9 mouse cellular contexts compared by ENCODE assay signal in genomic region chr2:93784721-93785431, GRCm38 (mm10). TPM values are rescaled to one million over a fixed set of nuclear protein-coding genes. Genes with fewer than 3 reads are reported as not detected.
A peak's percentile ranks its signal among the peaks of the same experiment; 100 is the strongest.
DNase-seq lines count a peak whose midpoint lies in the region; ATAC-seq lines count a peak whose summit lies in the region.
"Had no signal": no experiment of that assay in that cellular context is flagged by ENCODE, and none has a peak within 500 bp of the region (broad histone marks: within the 10 kb centered on the region; RNA-seq: fewer than 3 reads in every experiment).

No protein-coding gene starts in this region.

- ATAC-seq in activated CD4-positive, CD25-positive, alpha-beta regulatory T cell, adult 4 months: no peak

- H3K9me3 ChIP-seq in midbrain, embryonic 10.5 days (replicated peaks): no peaks in the 10 kb centered on the region
- H3K9me3 ChIP-seq: lung, embryonic 15.5 days had no signal

- no peaks in the 10 kb centered on the region for H3K27me3 ChIP-seq in midbrain, embryonic 10.5 days (ENCODE audit: low read depth, poor library complexity, severe bottlenecking)
- H3K27me3 ChIP-seq: lung, embryonic 15.5 days had no signal

- 23% methylated on average over 12 of the region's 12 CpGs for WGBS in midbrain, embryonic 10.5 days

- peaks cover 23% of the 10 kb centered on the region for H3K36me3 ChIP-seq in midbrain, embryonic 10.5 days

- H3K27ac ChIP-seq in midbrain, embryonic 10.5 days (replicated peaks): peak overlapping the region; percentile 55; the same call in 1 of the 2 replicates
- H3K27ac ChIP-seq: lung, embryonic 15.5 days had no signal

- peaks cover 30% of the 10 kb centered on the region for H3K4me1 ChIP-seq in midbrain, embryonic 10.5 days

- DNase-seq in right cerebral cortex, adult 18-20 months: peak; percentile 64
- DNase-seq in right cerebral cortex, postnatal 10 days (ENCODE audit: low spot score in 2 of 2): no peak
- peak; percentile 62 for DNase-seq in embryo, embryonic 9.5 days (ENCODE audit: extremely low spot score)
- DNase-seq in midbrain, embryonic 10.5 days (ENCODE audit: low spot score): peak; percentile 41
- no peak for DNase-seq in lung, postnatal 14 days
- DNase-seq in spleen, postnatal 14 days (ENCODE audit: low spot score in 2 of 2): no peak
- DNase-seq: gastrocnemius, postnatal 14 days had no signal

- no peak overlapping the region for H3K4me3 ChIP-seq in midbrain, embryonic 10.5 days
- H3K4me3 ChIP-seq: lung, embryonic 15.5 days had no signal

RNA-seq across cellular contexts. Expression of gene Ext2, which starts 37.5 kb away (rescaled TPM):
- 72.3 and 78.2 TPM in 2 replicates for polyA plus RNA-seq in midbrain, embryonic 10.5 days (2016; fragmentation: Nextera tagmentation; extraction: Ambion mirVana)
- polyA plus RNA-seq in activated CD4-positive, CD25-positive, alpha-beta regulatory T cell, adult 4 months (2017; shearing (Covaris generic)): 10 to 100 TPM; 12.6 to 15.0 TPM

Comparison
In these comparisons a context has a peak if more than half of its experiments do, and no peak if none do; other contexts are left out.
1. DNase-seq: peak in right cerebral cortex, adult 18-20 months (single experiment), embryo, embryonic 9.5 days (single experiment) and midbrain, embryonic 10.5 days (single experiment); none in right cerebral cortex, postnatal 10 days (0 of 2), lung, postnatal 14 days (single experiment) and spleen, postnatal 14 days (0 of 2).